Mouse (Mus musculus): ENCODE data around the gene Zfp941.

DNA sequence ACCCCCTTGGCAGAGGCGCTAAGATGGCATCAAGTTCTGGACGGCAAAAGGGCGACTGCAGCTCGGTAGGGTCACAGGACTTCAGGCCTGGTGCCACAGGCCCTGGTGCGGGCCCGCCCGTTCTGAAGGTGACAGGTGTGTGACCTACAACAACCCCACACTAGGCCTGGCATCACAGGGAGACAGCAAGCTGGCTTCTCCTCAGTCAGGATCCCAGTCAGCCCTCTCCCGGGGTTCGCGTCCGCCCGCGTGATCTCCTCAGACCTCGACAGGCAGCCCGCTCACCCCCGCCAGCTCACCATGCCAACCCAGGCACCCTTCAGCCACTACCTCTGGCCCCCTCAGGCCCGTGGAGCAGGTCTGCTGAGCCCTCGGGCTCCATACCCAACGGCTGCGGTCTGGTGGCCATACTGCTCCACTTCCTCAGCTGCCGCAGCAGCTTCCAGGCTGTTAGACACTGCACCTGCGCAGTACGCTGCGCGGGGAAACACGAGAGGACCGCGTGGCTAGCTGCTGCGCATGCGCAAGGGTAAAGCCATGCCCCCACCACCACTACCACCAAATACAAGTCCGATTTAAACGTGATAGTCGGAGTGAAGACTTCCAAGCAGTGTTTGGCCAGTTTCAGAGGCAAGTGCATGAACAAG, 34.4 kb downstream of the Zfp941 start, which contains the start of gene Syce1:
- no peak for TF ChIP-seq CTCF (IDR thresholded peaks at IDR 0.05; ENCODE audit: low read depth)
- TF ChIP-seq EP300 (IDR thresholded peaks at IDR 0.05; ENCODE audit: low read depth): no peak

Measured in heart, postnatal 0 days (tissue).